Mouse (Mus musculus) layer of hippocampus, adult 9-10 months (tissue): ENCODE data around the gene Nono.

Experiments
- DNase-seq: peaks from one replicate; pipeline ENCODE4 v3.0.0; 2022; ENCODE audit warnings: low spot score

The Nono gene

GRCm38 (mm10) chrX:101429142-101429949 is at the start of gene Nono:
Nono (plus strand) TSS chrX:101429318.
- DNase-seq = peak; percentile 74

DNA sequence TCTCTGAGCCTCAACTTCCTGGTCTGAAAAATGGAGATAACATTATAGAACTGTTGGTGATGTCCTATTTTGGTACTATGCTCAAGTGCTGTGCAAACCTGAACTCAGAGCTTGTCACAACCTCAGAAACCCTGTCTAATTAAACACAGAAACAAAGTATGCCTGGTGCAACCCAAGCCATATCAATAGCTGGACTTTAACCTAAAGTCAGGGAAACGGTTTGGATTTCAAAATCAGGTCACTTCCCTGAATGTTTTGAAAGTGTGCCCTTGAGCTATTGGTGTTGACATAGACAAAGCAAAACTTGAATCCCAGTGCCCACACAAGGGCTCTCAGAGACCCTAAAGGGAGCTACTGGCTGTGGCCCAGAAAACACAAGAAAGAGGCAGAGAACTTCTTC is 49.4 kb upstream of the Nono start:
- DNase-seq = no peak

GRCm38 (mm10) chrX:101383455-101383854 is 45.7 kb upstream of the Nono start:
- DNase-seq = no peak

- no peak for DNase-seq
Observed at GRCm38 (mm10) chrX:101384439-101385137, 44.5 kb upstream of the Nono start.

- no peak for DNase-seq
Observed at GRCm38 (mm10) chrX:101386222-101386621, 42.9 kb upstream of the Nono start.

- DNase-seq = peak; percentile 18
Observed at GRCm38 (mm10) chrX:101388866-101389537, 40.1 kb upstream of the Nono start.

DNA sequence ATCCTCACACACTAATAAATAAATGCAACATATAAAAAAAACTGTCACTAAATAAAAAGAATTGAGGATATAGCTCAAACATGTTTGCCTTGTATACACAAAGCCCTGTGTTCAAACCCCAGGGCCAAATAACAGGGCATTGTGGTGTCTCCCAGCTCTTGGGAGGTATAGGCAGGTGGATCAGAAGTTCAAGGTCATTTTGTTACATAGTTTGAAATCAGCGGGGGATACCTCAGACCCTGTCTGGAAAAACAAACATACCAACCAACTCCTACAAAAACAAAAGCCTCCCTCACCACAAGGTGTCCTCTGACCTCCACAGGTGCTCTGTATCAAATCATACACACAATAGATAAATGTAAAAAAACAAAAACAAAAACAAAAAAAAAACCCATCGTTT is 34.8 kb upstream of the Nono start:
- no peak for DNase-seq

DNA sequence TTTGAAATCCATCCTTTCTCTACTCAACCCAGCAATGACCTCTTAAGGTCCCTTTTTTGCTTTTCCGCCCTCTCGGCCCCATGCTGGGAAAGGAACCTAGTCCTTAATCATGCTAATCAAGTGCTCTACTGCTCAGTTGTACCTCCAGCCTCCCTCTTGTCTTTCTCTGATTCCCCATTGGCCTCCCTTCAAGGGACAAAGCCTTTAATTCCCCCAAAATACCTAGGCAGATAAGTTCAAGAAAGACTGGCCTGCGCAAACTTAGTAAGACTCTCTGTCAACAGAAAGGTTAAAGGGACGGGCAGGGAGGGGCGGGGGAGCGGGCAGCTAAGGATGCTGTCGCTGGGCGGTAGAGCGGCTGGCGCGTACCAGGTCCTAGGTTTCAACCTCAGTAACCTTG is 32.7 kb upstream of the Nono start:
- DNase-seq = no peak

DNA sequence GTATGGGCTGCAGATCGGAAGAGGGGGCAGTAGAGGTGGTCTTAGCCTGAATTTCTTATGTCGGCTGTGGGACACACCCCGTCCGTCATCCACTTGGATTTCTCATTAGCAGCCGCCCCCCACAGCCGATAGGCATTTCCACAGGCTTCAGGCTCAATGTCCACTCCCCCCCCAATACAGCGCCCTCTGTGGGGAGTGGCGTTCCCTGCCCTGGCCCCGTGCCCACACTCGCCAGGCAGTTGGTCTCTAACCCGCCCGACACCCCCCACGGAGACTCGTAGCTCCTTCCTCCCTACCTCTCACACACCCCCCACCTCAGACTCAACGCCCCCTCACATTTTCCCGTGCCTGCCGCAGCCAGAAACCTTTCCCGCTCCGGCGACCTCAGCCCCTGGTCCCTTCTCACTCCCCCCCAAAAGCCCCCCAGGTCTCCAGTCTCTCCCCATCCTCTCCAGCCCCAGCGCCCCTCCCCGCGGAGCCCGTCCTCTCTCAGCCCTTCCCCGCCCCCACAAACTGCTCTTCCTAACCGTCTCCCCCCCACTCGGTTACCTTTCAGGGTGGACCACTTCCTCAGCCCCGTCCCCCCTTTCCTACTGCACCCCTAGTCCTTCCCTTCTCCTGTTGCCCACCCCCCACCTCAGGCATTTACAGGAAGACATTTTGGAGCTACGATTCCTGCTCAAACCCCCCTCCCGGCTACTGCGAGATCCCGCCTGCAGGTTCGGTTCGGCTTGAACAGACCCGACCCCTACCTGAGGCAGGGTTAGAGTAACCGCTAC is 10.0 kb upstream of the Nono start:
- DNase-seq = no peak

DNA sequence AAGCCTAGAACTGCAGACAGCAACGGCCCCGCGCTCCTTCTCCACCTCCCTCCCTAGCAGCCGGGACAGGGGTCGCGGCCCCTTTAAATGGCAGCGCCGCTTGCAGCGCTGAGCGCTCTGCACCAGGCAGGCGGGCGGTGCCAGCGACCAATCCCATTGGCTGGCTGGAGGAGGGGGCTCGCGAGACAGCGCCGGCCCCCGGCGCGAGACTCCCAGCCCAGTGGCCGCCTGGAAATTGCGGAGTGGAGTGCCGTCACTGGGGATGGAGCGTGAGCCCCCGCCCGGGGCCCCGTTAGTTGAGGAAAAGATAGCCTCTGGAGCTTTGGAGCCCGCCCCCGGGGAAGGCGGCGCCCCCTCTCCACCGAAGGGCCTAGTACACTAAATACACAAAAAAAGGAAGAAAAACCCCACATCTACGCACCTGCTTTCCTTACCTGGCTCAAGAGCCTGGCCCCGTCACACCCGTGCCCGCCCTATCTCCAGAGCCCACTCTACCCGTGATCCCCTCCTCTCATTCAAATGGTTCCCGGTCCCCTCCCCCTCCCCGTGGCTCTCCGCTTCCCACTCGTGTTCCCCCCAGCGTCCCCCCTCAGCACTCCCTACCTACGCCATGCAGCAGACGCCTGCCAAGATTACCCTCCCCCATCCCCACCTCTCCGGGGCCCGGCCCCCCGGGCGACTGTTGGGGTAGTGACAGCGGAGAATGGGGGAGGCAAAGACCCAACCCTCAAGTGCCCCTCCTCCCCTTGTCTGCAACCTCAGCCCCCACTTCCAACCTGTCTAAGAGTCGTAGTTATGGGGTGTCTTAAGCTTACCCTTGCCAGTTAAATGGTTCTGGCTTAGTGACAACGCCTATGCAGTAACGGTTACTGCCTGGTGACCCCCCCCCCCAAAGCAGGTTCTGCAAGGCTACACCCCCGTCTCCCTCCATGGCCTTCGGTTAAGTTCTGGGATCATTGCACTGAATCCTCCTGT is 9.1 kb upstream of the Nono start:
- DNase-seq = peak; percentile 35

DNA sequence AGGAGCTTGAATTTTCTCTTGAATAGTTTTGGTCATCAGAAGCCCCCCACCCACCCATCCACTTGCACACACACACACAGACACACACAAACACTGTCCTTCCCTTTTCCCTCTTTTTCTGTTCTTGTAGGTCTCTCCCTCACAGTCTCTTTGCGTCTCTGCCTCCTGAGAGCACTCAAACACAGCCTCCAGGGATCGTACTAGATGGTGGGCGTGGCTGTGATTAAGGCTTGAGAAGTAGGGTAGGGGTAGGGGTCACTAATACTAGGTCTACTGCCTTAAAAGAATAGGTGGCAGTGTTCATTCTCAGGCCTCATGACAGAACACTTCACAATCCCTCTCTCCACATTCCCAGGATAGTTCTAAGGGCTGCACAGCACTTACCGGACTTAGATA is 8.4 kb upstream of the Nono start, which contains the start of gene Zmym3:
TSS of gene Zmym3 (minus strand) at position 150 of the 396 bp plus-strand sequence.
- DNase-seq = no peak

DNA sequence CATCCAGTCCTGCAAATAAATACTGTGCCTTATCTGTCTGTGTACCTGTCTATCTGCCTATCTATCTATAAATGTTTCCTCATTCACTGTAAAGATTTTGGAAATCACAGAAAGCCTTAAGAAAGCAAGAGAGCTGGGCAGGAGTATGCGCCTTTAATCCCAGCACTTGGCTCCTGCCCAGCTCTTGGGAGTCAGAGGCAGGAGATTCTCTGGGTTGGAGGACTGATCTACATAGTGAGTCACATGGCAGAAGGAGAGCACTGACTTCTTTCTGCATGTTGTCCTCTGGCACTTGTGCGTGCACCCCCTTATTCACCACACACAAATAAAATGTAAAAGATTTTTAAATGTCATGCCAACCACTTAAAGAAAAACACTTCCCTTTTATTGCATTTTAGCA is 5.7 kb upstream of the Nono start:
- no peak for DNase-seq

GRCm38 (mm10) chrX:101427774-101428173 is 1.3 kb upstream of the Nono start:
- DNase-seq = no peak

- DNase-seq = no peak
Observed at GRCm38 (mm10) chrX:101428785-101429141, 355 bp upstream of the Nono start.

GRCm38 (mm10) chrX:101429976-101430375 is 858 bp downstream of the Nono start:
- no peak for DNase-seq

- no peak for DNase-seq
Observed at GRCm38 (mm10) chrX:101448886-101449475, 19.9 kb downstream of the Nono start, which contains the start of gene Itgb1bp2. Itgb1bp2 (plus strand) TSS chrX:101449088.

GRCm38 (mm10) chrX:101451147-101451546 is 22.0 kb downstream of the Nono start:
- no peak for DNase-seq

DNA sequence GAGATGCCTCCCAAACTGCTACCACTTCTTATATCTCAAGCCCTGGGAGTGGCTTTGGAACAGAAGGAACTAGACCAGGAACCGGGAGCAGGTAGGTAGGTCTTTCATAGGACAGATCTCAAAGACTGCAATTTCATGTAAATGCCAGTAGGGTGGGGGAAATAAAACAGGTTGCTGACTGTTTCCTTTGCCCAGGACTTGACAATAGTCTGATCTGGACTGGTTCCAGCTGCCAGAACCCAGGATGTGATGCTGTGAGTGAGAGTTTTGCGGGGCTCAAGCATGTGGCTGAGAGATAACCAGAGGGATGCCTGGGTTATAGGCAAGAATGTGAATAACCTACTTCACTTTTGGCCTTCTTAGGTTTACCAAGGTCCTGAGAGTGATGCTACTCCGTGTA is 22.5 kb downstream of the Nono start:
- DNase-seq = no peak

GRCm38 (mm10) chrX:101472202-101472601 is 43.1 kb downstream of the Nono start:
- DNase-seq = no peak

DNA sequence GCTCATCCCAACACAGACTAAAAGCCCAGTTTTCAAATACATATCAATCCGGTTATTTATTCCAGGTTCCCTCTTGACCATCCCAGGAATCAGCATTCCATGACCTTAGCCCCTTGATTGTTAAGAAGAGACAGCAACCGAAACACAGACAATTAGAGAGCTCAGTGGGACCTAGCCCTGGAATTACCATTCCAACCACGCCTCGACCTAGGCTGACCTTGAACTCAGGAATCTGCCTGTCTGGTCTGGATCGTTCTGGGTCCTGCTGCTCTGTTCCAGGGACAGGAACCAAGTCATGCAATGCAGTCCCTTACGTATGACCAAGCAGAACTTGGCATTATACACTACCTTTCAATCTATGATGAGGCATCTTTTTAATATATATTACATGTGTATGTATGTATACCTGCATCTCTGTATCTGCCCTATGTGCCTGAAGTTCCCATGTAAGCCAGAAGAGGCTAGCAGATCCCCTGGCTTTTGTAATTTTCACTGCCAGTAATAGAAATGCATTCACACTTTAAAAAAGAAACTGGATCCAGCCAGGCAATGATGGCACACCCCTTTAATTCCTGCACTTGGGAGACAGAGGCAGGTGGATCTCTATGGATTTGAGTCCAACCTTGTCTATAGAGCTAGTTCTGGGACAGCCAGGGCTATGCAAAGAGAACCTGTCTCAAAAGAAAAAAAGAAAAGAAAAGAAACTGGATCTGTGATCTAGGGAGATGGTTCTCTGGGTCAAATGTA is 52.7 kb downstream of the Nono start:
- DNase-seq = no peak
